Mouse (Mus musculus) erythroblast, adult 5-6 weeks (primary cell): ENCODE results near the gene Acvr1b. TPM values are rescaled to one million over a fixed set of nuclear protein-coding genes. Genes with fewer than 3 reads are reported as not detected.

ENCODE experiments used
- ATAC-seq: replicated peaks from 2 replicates; pipeline ENCODE4 v1.8.0; 2016; ENCODE audit warnings: moderate number of reproducible peaks, mild to moderate bottlenecking, moderate TSS enrichment, inconsistent platforms; ENCODE audit not compliant: poor library complexity, low FRiP score, severe bottlenecking
- total RNA-seq, 2 experiments: library from RNA; stranded (forward) in 1 of 2; stranded (reverse) in 1 of 2; fragments of 150-400 nt in 1 of 2; fragments of 200-764, 138-1000 nt in 1 of 2; gene quantifications; 2 replicates each; pipeline versions ENCODE4 v1.2.3 to v1.2.4; 2015 to 2017; ENCODE audit warnings: low replicate concordance in 2 of 2

The Acvr1b gene
- total RNA-seq, 2 experiments from 2014 or later: 0.38 to 2.6 TPM

DNA sequence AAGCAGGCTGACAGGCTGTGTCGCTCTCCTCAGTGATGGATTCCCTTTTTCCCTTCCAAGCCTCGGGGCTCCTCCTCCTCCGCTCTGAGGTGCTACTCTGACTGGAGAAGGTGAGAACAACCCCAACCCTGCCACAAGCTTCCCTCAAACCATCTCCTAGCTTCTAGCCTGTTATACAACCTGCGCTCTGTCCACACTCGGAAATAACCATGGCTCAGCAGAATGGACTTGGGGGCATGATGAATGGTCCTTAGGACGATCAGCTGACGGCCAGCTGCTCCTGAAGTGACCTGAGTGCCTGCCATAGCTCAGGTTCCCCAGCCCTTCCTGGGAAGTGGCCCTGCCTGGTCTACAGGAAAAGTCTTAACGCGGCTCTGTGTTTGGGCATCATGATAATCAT, 68.0 kb downstream of the Acvr1b start:
- no peak for ATAC-seq

DNA sequence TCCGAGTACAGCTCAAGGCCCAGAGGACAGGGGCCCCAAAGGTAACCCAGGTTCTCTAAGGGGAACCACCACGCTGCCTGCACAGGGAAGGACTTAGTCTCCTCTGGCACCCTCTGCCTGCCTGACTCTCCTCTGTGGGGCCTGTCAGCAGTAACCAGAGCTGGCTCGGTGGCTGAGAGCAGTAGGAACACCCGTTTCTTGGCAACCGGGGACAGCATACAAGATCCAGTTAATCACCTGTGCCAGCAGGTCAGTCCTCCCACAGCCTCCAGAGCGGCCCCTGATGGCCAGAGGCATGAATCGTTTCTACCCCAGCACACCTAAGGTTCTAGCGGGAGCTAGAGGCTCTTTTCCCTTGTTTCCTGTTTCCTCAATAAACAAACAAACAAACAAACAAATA, 68.8 kb downstream of the Acvr1b start:
- no peak for ATAC-seq

DNA sequence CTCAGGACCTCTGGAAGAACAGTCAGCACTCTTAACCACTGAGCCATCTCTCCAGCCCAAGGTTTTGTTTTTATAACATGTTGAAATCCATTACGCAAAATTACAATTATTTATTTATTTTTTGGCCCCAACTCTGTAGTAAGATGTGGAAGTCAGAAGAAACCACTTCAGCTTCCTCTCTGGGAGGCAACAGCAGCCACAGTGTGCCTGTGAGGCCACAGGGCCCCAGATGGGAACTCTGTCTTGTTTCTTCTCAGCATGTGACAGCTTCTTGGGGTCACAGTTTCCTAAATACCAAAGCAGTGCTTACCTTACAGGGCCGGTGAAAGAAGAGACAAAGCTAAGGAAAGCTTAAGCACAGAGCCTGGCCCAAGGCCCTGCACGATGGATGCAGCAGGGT, 70.1 kb downstream of the Acvr1b start:
- no peak for ATAC-seq

DNA sequence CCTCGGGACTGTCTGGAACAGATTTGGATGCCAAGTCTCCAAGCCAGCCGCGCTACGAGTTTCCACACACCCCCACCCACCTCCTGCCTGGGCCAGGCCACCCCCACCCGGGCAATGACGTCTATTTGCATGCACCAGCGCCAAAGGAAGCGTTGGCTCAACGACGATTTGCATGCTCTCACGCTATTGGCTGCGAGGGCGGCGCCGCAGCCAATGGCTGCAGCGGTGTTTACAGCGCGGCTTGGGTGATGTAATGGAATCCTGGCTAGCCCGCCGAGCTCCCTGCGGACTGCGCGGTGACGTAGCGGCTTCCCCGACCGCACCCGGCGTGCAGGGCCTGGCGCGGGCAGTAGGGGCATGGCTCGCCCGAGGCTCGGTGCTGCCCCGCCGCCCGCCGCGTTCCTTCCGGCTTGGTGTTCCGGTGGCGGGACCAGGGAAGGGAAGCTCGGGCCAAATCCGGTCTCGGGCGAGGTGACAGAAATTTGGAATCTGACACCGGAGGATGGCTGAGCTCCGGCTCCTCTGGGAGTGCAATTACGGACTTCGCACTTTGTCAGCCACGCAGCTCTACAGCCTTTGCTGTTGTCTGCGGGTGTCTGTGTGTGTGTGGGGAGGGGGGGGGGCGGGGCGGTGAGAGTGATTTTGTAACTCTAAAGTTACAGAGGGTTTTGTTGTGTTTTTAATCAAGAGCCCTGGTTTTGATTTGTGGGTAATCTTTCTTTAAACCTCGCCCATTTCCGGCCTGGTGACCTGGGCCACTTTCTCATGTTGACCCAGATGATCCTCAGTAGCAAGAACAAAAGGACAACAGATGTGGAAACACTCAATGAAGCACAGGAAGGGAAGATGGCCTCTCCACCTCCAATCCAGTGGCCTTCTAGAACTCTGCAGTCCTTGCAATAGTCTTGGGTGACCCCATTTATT, 72.6 kb downstream of the Acvr1b start:
- ATAC-seq: peak; percentile 91

DNA sequence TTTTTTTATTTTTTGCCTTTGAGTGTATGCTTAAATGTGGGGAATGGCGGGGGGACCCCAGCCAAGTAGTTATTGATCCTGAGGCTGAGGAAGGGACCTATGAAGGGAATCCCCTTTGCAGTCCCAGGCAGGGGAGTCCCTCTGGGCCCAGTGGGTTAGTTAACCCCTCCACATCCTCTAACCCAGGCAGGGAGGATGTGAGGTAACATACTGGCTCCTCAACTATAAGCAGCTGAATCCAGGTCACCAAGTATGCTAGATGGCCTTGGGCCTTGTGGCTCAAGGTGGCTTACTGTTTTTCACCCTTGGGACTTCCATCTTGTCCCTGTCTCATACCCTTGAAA, 73.3 kb downstream of the Acvr1b start:
- ATAC-seq: no peak

DNA sequence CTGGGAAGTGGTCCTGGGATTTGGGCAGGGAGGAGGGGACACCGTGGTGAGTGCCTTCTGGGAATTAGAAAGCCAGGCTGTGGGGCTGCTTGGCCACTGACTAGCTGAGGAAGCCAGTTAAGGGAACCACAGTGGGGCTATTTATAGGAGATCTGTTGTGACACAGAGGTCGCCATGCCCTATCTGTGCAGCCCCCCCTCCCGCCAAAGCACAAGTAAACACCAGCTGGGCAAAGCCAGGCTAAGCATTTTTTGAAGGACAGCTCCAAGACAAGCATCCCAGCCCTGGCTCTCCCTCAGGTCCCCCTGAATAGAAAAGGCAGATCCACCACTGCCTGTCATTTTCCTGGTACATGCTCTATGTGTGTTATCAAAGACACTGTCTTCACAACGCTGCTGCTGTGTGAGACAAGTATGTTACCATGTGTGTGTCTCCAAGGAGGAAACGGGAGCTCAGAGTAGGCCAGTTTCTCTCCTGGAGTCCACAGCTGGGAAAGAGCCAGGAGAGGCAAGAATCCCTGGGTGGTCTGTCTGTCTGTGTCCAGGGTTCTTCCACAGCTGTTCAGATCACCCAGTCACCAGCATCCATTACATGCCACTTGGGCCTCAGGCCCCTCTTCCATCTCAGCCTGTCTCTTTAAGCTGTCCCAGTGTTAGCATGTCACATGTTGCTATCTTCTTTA, 74.3 kb downstream of the Acvr1b start:
- ATAC-seq: no peak

DNA sequence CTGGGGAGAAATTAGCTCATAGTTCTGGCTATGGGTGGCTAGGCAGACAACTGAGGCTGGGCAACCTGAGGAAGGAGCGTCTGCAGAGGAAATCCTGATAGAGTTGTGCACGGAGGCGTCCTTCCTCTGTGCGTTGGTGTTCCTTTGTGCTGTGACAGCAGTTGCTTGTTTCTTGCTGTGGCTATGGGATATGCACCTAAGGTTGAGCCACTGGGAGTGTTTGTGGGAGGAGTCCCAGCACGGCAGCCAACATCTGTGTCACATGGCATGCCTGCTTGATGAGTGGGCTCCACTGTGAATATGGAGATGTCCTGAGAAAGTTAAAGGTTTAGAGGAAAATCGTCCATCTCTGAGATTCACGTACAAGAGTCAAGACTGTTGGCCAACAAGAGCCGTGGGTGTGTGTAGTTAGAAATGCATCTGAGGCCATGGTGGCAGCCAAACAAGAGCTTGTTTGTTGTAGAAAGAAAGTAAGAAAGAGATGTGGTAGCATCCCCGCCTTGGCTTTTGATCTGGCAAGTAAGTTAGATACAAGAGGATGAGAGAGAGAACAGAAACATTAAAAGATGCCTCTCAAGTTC, 76.4 kb downstream of the Acvr1b start:
- no peak for ATAC-seq

DNA sequence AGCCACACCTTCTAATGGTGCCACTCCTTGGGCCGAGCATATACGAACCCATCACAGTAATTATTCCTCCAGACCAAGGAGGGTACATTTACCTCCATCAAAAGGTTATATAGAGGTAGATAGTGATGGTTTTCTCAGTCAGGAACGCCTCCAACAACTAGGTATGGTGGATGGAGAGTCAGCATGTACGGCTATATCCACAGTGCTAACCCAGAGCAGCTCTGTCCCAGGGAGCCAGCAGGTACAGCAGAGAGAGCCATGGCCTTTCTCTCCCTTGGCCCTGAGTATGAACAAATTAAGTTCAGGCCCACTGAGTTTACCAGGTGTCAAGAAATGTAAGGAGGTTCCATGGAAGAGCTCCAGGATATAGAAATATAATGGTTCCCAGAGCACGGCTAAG, 78.1 kb downstream of the Acvr1b start:
- ATAC-seq: no peak

DNA sequence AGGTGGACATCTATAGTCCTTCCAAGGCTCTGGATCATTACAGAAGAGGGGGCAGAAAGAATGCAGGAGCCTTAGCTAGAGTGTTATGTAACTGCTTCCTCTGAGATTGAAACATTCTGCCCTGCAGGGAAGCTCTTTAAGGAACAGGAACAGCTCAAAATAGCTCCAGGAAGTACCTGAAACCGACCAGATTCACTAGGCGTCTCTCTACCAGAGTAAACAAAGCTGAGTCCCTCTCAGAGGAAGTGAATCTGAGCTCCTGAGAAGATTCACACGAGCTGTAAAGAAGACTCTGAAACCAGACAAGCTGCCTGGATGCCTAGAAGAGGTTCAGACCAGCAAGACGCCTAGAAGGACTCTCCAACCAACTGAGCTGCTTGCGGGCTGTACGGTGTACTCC, 78.7 kb downstream of the Acvr1b start:
- ATAC-seq: no peak

DNA sequence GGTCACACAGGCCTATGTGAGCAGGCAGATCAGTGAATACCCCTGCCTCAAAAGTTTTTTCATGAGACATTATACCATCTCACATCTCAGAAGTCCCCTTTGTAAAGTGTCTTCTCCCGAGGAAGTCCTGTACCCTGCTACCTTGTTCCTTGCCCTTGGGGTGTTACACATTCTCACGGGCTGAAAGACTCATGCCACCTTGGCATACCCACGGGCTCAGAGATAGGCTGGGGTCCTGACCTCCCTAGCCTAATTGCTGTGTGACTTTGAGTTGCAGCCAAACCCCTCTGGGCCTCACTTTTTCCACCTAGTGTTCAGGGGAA, 79.7 kb downstream of the Acvr1b start:
- no peak for ATAC-seq

DNA sequence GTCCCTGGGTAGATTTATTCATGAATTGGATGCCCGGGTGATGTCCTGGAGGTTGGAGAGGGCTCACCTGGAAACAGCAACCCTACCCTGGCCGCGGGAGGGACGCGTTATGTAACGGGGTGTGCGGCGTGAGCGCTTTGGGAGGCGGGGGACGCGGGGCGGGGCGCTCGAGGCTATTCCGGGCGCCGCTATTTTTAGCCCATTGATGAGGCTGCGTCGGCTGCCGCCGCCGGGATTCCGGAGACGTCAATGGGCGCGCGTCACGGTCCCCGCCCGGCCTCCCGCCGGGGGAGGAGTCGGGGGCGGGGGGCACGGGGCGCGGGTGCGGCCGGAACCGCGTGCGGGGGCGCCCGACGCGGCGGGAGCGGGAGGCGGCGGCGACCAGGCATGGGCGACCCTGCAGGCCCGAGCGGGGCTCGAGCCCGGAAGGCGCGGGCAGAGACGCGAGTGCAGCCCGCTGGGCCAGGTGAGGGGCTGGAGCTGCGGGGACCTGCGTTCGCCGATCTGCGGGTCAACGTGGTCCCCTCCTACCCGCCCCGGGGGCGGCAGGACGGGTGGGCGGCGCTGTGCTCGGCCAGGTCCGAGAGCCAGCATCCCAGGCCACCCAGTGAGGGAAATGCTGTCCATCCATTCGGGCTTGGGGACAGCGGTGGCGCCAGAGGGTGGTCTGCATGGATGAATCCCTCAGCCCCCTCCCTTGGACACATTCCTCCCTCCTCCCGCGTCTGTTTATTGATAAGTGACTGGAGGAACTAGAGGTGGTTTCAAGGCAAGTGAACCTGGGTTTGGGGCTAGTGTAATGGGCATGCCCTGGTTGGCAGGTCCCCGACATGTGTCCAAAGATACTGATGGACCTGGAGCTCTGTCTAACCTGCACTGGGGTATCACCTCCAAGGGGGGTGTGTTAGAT, 80.3 kb downstream of the Acvr1b start, which contains the start of gene Nr4a1:
Gene Nr4a1 (plus strand): TSS at position 384 of the 910 bp plus-strand sequence.
- ATAC-seq: no peak

DNA sequence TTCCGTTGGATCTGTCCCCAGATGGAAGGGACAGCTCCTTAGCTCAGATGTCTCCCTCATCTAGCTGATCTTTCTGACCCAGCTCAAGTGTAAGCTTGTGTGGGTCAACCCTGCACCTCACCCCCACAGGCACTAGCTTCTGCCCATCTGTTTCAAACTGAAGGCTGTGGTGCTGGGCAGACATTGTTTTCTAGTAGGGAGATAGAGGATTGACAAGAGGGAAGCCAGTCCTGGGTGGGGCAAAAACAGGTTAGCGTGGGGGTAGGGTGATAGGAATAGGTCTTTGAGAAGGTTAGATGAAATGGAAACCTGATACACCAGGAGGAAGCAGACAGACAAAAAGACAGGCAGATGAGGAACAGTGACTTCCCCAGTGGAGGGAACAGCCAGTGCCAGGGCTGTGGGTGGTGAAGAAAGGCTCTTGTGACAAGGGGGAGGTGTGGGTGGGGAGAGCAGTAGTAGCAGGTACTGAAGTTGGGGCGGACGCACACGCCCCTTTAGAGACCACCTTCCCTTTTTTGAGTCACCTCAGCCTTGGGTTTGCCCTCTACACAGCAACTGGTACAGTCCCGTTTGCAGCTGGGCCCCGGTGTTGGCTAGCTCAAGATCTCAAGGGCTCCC, 82.1 kb downstream of the Acvr1b start:
- ATAC-seq: no peak

DNA sequence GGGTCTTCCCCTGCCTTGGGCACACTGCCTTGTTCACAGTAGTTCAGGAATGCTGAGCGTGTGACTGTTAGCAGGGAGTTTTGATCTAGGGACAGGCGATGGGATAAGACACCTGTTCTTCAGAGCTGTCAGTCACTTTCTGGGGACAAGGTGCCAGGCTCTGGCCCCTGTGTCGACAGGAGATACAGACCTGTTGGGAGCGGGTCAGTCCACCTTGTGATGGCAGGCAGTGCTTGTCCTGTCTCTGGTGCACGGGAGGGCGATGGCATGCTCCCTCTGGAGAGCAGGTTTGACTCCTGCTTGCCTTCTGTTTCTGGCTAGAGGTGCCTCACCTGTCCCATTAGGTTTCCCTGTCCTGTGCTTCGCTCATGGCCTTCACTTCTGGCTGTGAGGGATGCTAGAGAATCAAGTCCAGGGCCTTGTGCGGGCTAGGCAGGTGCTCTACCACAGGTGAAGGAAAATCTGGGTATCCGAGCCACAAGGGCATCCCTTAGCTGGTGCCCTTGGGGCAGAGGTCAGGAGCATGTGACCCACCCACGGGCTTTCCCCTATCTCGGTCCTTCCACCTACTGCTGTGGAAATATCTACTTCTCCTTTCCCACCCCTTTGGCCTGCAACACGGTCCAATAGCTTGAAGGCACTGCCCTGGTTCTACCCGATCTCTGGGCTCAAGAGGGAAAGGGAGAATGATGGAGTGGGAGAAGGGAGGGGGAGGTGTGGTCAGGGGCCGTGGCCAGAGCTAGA, 82.8 kb downstream of the Acvr1b start:
- ATAC-seq: no peak

DNA sequence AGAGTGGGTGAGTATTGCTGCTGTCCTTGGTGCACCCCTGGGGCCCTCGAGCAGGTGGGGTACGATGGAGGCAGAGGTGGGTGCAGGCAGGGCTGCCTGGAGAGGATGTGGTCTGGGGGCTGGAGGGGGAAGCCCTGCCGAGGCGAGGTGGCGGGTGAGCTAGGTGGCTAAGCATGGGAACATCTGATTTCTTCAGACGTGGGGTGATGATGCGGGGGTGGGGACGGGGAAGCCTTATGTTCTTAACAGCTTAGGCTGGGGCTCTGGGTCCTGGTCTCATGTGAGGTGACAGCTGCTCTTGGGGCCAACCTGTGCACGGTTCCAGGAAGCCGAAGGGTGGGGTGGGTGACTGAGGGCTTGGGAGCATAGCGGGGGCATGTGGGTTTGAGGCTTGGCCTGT, 84.6 kb downstream of the Acvr1b start:
- ATAC-seq: no peak

DNA sequence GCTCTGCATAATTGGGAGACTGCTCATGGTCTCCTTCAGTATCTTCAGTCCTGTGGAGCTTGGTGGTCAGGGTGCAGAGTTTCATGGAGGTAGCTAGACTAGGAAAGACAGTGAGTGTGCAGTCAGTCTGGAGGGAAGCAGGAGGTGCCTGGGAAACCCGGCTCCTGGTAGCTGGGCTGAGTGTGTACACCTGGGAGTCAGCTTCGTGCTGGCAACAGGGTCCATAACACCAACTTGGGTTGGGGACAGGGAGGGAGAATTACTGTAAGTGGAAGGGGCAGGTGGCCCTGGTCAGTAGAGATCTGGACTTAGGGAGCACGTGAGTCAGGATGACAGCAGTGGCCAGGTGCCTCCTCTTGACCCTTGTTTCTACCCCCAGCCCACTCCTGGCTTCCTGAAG, 86.1 kb downstream of the Acvr1b start:
- ATAC-seq: no peak

DNA sequence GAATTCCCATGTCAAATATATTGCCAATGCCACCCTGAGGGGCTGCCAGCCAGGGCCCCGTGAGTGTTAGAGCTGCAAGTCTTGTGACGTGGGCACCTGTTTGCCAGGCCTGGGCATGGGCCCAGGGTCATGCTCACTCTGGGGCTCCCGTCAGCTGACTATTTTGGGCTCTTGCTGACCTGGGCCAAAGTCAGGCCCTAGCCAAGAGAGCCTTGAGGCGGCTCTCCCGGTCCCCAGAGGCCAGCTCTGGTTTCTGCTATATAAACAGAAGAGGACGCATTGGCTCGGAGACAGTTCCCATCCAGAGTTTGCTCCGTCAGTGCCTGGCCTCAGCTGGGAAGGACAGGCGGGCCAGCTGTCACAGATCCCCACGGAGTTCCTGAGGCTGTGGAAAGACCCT, 86.5 kb downstream of the Acvr1b start:
- ATAC-seq: no peak

DNA sequence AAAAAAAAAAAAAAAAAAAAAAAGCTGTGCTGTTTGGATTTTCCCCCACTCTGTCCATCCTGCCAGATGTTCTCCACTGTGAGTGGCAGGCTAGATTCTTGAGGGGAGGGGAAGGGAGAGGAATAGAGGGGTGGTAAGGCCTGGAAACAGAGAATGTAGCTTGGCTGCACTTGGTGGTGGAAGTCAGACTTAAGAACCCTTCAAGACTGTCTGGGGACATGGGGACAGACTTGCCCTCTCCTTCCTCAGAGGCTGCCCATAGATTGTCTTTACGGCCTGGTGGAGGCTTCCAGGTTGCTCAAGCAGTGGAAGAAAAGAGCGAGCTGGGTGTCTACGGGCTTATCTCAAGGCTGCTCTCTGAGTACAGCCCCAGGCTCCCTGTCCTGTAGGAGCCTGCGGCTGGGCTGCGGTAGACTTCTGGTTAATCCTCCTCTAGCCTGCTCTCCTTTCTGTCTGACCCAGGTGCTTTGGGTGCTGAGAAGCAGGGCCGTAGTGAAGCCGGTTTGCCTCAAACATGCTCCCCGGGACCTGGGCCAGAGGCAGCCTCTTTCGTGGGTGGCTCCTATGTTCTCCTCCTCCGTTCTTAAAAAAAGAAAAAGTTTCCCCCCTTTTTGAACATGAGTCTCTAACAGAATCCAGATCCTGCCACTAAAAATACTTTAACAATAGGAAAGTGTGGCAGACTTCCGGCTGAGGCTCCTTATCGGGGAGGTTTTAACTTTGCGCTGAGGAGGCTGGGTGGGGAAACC, 87.2 kb downstream of the Acvr1b start:
- ATAC-seq: no peak

DNA sequence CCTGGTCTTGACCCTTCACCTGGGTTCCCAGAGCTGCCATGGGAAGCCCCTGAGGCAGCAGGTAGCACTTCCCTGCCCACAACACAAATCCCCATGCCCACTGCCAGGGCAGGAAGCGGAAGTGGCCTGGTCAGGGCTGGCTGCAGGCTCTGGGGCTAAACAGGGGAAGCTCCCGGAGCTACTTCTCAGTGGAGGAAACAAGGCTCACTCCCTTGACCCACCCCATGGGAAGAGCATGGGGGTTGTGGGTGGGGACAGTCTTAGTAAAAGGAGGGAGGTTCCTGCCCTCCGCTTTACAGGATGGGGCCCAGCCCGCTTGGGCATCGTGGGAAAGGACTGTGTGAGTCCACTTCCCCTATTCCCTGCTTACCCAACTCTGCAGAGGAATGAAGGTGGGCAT, 88.6 kb downstream of the Acvr1b start:
- ATAC-seq: no peak
